Mouse (Mus musculus) activated CD4-positive, CD25-positive, alpha-beta regulatory T cell (primary cell): ENCODE data around the gene Gm8011. TPM values are rescaled to one million over a fixed set of nuclear protein-coding genes. Genes with fewer than 3 reads are reported as not detected.

Source experiments
- polyA plus RNA-seq, 2 experiments: library from polyadenylated mRNA; unstranded; fragments of 100-300 nt; shearing (Covaris generic); gene quantifications; one replicate each; pipeline ENCODE4 v1.2.1; 2017

Gm8011 gene
- polyA plus RNA-seq: under 1 TPM in 1 of 2 experiments, not detected in 1; 0.11 TPM

DNA sequence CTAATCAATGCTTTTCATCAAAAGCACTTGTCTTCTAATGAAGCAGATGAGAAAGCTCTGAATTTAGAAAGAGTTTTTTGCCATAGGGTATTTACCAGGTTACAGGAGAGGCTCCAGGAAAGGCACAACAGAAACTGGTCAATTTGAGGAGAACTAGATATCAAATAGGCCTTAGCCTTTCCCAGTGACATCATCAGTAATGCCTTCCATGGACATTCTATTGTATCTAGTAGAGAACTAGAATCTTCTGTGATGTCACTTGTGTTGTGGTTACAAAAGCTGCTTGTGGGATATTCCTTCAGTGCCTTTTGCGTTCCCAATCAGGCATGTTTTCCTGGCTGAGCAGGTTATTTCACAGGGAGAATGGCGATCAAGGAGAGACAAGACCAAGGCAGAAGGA lies at the start of gene Gm8011:
TSS of gene Gm8011 (plus strand) at position 301 of the 400 bp plus-strand sequence.

DNA sequence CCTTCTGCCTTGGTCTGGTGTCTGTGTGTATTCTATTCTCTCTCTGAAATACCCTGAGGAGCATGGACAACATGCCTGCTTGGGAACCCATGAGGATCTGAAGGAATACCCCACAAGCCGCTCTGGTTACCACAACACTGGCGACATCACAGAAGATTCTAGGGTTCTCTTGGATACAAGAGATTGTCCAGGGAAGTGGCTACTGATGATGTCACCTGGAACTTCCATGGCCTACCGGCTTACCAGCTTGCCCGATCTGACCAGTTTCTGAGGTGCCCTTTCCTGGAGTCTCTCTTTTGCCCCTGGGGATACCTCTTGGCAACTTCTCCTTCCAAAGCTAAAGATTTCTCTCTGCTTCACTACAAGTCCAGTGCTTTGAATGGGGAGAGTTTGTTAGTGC lies 24.1 kb upstream of the Gm8011 start, which contains the start of gene Gm8005:
TSS of gene Gm8005 (minus strand) at position 101 of the 400 bp plus-strand sequence.

DNA sequence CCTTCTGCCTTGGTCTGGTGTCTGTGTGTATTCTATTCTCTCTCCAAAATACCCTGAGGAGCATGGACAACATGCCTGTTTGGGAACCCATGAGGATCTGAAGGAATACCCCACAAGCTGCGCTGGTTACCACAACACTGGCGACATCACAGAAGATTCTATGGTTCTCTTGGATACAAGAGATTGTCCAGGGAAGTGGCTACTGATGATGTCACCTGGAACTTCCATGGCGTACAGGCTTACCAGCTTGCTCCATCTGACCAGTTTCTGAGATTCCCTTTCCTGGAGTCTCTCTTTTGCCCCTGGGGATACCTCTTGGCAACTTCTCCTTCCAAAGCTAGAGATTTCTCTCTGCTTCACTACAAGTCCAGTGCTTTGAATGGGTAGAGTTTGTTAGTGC lies 38.6 kb downstream of the Gm8011 start, which contains the start of gene Gm8020:
TSS of gene Gm8020 (minus strand) at position 101 of the 400 bp plus-strand sequence.

Other genes starting within 250 kb of the Gm8011 start
- not detected for gene Gm17026, start 203.8 kb upstream of the Gm8011 start, polyA plus RNA-seq
- under 1 TPM in 1 of 2 experiments, not detected in 1; 0.21 TPM for gene Gm9611, start 166.5 kb upstream of the Gm8011 start, polyA plus RNA-seq
- not detected for gene Gm7995, start 153.7 kb upstream of the Gm8011 start, polyA plus RNA-seq
- gene Gm8005, start 24.2 kb upstream of the Gm8011 start, polyA plus RNA-seq: not detected
- not detected for gene Gm8020, start 38.5 kb downstream of the Gm8011 start, polyA plus RNA-seq
- gene Gm8024, start 60.4 kb downstream of the Gm8011 start, polyA plus RNA-seq: not detected
- not detected for gene Gm17124, start 136.0 kb downstream of the Gm8011 start, polyA plus RNA-seq
- under 1 TPM in 1 of 2 experiments, not detected in 1; 0.16 TPM for gene Gm3633, start 178.0 kb downstream of the Gm8011 start, polyA plus RNA-seq
- gene Gm10378, start 192.1 kb downstream of the Gm8011 start, polyA plus RNA-seq: not detected